Mouse (Mus musculus): ENCODE results near the gene Itpr2. TPM values are rescaled to one million over a fixed set of nuclear protein-coding genes. Genes with fewer than 3 reads are reported as not detected.

The Itpr2 gene
- polyA plus RNA-seq, 1 experiment from 2014 or later = 10.9 TPM

GRCm38 (mm10) chr6:146247906-146248305 lies 254.1 kb downstream of the Itpr2 start:
- no peak for DNase-seq (ENCODE audit: low spot score)
- H3K9ac ChIP-seq (ENCODE audit: low read length) = no peak overlapping the region
- 92% methylated on average over 1 of the region's 1 CpGs for WGBS

DNA sequence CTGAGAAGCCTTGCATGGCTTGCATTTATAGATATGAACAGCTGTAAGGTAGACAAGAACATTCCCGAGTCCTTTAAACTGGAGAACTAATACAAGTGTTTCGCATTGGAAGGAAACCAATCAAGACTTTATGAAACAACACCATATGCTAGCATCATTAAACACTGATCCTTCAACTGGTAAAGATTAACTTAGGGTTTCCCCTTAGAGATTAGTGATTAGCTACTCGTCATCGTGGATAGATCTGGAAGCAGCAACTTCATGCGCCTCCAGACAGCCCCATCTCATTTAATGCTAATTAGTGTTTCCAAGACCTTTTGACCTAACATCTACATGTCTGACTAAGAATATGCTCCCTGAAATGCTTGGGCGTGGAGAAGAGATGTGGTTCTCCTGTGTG lies 255.7 kb downstream of the Itpr2 start:
- no peaks in the 10 kb centered on the region for H3K27me3 ChIP-seq (ENCODE audit: control insufficient read depth, insufficient read depth, low read length)
- H3K9me3 ChIP-seq (ENCODE audit: control insufficient read depth, low read length) = no peaks in the 10 kb centered on the region
- H3K27ac ChIP-seq (replicated peaks) = no peak overlapping the region
- 75% methylated on average over 6 of the region's 6 CpGs for WGBS
- no peak for TF ChIP-seq EP300 (optimal IDR thresholded peaks at IDR 0.05)
- TF ChIP-seq CTCF (IDR thresholded peaks at IDR 0.05; ENCODE audit: low read depth) = no peak
- H3K4me3 ChIP-seq (ENCODE audit: low read depth, low read length) = no peak overlapping the region
- DNase-seq (ENCODE audit: low spot score) = no peak
- no peaks in the 10 kb centered on the region for H3K36me3 ChIP-seq (ENCODE audit: control insufficient read depth, insufficient read depth, low read length)
- H3K9ac ChIP-seq (ENCODE audit: low read length) = no peak overlapping the region
- H3K4me2 ChIP-seq (replicated peaks; ENCODE audit: low read depth) = no peak overlapping the region
- no peak for ATAC-seq (ENCODE audit: low FRiP score, low TSS enrichment)
- no peaks in the 10 kb centered on the region for H3K4me1 ChIP-seq (replicated peaks; ENCODE audit: control insufficient read depth, insufficient read depth)

More at GRCm38 (mm10) chr6:146247906-146248305, 254.1 kb downstream of the Itpr2 start:
- Histone ChIP-seq H3K36me3 (ENCODE audit: control insufficient read depth, insufficient read depth, low read length) (no peaks in the 10 kb centered on the region), H3K4me1 (replicated peaks; ENCODE audit: control insufficient read depth, insufficient read depth) (no peaks in the 10 kb centered on the region), H3K4me3 (ENCODE audit: low read depth, low read length) (no peak overlapping the region), H3K27ac (replicated peaks) (no peak overlapping the region), H3K9me3 (ENCODE audit: control insufficient read depth, low read length) (no peaks in the 10 kb centered on the region), H3K4me2 (replicated peaks; ENCODE audit: low read depth) (no peak overlapping the region), H3K27me3 (ENCODE audit: control insufficient read depth, insufficient read depth, low read length) (no peaks in the 10 kb centered on the region)
- TF ChIP-seq CTCF (IDR thresholded peaks at IDR 0.05; ENCODE audit: low read depth) (no peak), EP300 (optimal IDR thresholded peaks at IDR 0.05) (no peak)
- no peak for ATAC-seq (ENCODE audit: low FRiP score, low TSS enrichment)

- Histone ChIP-seq H3K9ac (ENCODE audit: low read length) (no peak overlapping the region), H3K27ac (replicated peaks) (no peak overlapping the region), H3K9me3 (ENCODE audit: control insufficient read depth, low read length) (no peaks in the 10 kb centered on the region), H3K4me2 (replicated peaks; ENCODE audit: low read depth) (no peak overlapping the region), H3K4me1 (replicated peaks; ENCODE audit: control insufficient read depth, insufficient read depth) (no peaks in the 10 kb centered on the region), H3K36me3 (ENCODE audit: control insufficient read depth, insufficient read depth, low read length) (no peaks in the 10 kb centered on the region), H3K27me3 (ENCODE audit: control insufficient read depth, insufficient read depth, low read length) (no peaks in the 10 kb centered on the region), H3K4me3 (ENCODE audit: low read depth, low read length) (no peak overlapping the region)
- WGBS = 69% methylated on average over 9 of the region's 9 CpGs
- TF ChIP-seq CTCF (IDR thresholded peaks at IDR 0.05; ENCODE audit: low read depth) = no peak
- no peak for TF ChIP-seq EP300 (optimal IDR thresholded peaks at IDR 0.05)
- ATAC-seq (ENCODE audit: low FRiP score, low TSS enrichment) = no peak
- no peak for DNase-seq (ENCODE audit: low spot score)
Observed at GRCm38 (mm10) chr6:146245888-146246287, 256.1 kb downstream of the Itpr2 start.

GRCm38 (mm10) chr6:146243068-146243467 lies 259.0 kb downstream of the Itpr2 start:
- no peak overlapping the region for H3K4me2 ChIP-seq (replicated peaks; ENCODE audit: low read depth)
- H3K36me3 ChIP-seq (ENCODE audit: control insufficient read depth, insufficient read depth, low read length) = no peaks in the 10 kb centered on the region
- no peak overlapping the region for H3K27ac ChIP-seq (replicated peaks)
- WGBS = 66% methylated on average over 5 of the region's 5 CpGs
- H3K9ac ChIP-seq (ENCODE audit: low read length) = no peak overlapping the region
- no peaks in the 10 kb centered on the region for H3K4me1 ChIP-seq (replicated peaks; ENCODE audit: control insufficient read depth, insufficient read depth)
- ATAC-seq (ENCODE audit: low FRiP score, low TSS enrichment) (no peak), DNase-seq (ENCODE audit: low spot score) (no peak)
- TF ChIP-seq EP300 (optimal IDR thresholded peaks at IDR 0.05) (no peak), CTCF (IDR thresholded peaks at IDR 0.05; ENCODE audit: low read depth) (no peak)
- no peak overlapping the region for H3K4me3 ChIP-seq (ENCODE audit: low read depth, low read length)
- H3K9me3 ChIP-seq (ENCODE audit: control insufficient read depth, low read length) = no peaks in the 10 kb centered on the region
- no peaks in the 10 kb centered on the region for H3K27me3 ChIP-seq (ENCODE audit: control insufficient read depth, insufficient read depth, low read length)

DNA sequence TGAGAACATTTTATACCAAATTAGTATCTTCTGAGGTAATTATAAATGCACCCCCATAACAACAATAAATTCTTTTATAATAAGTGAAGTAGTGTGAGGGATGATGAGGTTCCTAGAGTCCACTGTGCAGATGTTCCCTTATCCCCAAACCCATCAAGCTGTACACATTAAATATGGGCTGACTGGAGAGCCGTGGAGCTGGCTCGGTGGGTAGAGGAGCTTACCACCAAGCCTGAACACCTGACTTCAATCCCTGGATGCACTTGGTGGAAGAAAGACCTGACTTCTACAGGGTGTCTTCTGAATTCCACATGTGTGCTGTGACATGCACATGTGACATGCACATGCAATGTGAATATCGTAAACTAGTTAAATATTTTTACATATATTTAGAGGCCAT lies 260.7 kb downstream of the Itpr2 start:
- no peaks in the 10 kb centered on the region for H3K36me3 ChIP-seq (ENCODE audit: control insufficient read depth, insufficient read depth, low read length)
- H3K27me3 ChIP-seq (ENCODE audit: control insufficient read depth, insufficient read depth, low read length) = no peaks in the 10 kb centered on the region
- no peak overlapping the region for H3K27ac ChIP-seq (replicated peaks)
- no peak overlapping the region for H3K4me3 ChIP-seq (ENCODE audit: low read depth, low read length)
- no peak for DNase-seq (ENCODE audit: low spot score)
- no peak overlapping the region for H3K4me2 ChIP-seq (replicated peaks; ENCODE audit: low read depth)
- H3K9ac ChIP-seq (ENCODE audit: low read length) = no peak overlapping the region
- 87% methylated on average over 3 of the region's 3 CpGs for WGBS
- H3K4me1 ChIP-seq (replicated peaks; ENCODE audit: control insufficient read depth, insufficient read depth) = no peaks in the 10 kb centered on the region
- TF ChIP-seq EP300 (optimal IDR thresholded peaks at IDR 0.05) (no peak), CTCF (IDR thresholded peaks at IDR 0.05; ENCODE audit: low read depth) (no peak)
- no peaks in the 10 kb centered on the region for H3K9me3 ChIP-seq (ENCODE audit: control insufficient read depth, low read length)
- no peak for ATAC-seq (ENCODE audit: low FRiP score, low TSS enrichment)

GRCm38 (mm10) chr6:146235165-146235564 lies 266.9 kb downstream of the Itpr2 start:
- no peak overlapping the region for H3K4me2 ChIP-seq (replicated peaks; ENCODE audit: low read depth)
- no peak for TF ChIP-seq CTCF (IDR thresholded peaks at IDR 0.05; ENCODE audit: low read depth)
- no peaks in the 10 kb centered on the region for H3K27me3 ChIP-seq (ENCODE audit: control insufficient read depth, insufficient read depth, low read length)
- no peak overlapping the region for H3K9ac ChIP-seq (ENCODE audit: low read length)
- ATAC-seq (ENCODE audit: low FRiP score, low TSS enrichment) (no peak), DNase-seq (ENCODE audit: low spot score) (no peak)
- H3K27ac ChIP-seq (replicated peaks) = no peak overlapping the region
- 0 out of 2 replicates have a peak, but pooled peaks cover 2% of the 10 kb centered on the region for H3K9me3 ChIP-seq (ENCODE audit: control insufficient read depth, low read length)
- H3K4me1 ChIP-seq (replicated peaks; ENCODE audit: control insufficient read depth, insufficient read depth) = no peaks in the 10 kb centered on the region
- no peaks in the 10 kb centered on the region for H3K36me3 ChIP-seq (ENCODE audit: control insufficient read depth, insufficient read depth, low read length)
- 59% methylated on average over 3 of the region's 3 CpGs for WGBS
- no peak overlapping the region for H3K4me3 ChIP-seq (ENCODE audit: low read depth, low read length)

Measured in stomach, postnatal 0 days (tissue).